Mouse (Mus musculus) limb, embryonic 15.5 days (tissue): Measurements from ENCODE around the gene Vmn1r151. TPM values are rescaled to one million over a fixed set of nuclear protein-coding genes. Genes with fewer than 3 reads are reported as not detected.
"Not testable (repeated sequence)": the region's sequence is repeated elsewhere in the genome, so short reads cannot be mapped to it uniquely, and the experiment has no call there.

ENCODE experiments used
- ATAC-seq: fragments of 200-750 bp; cut with Nextera tagmentation; 2 replicates; pipeline ENCODE4 v1.8.0; 2017; ENCODE audit warnings: low read depth, moderate TSS enrichment; ENCODE audit not compliant: insufficient number of reproducible peaks, low FRiP score, low TSS enrichment
- H3K27ac ChIP-seq: fragments of 300-500 bp; sonication (generic); 2 replicates; pipeline ENCODE4 v1.5.1; 2015; ENCODE audit warnings: moderate library complexity, mild to moderate bottlenecking, inconsistent platforms
- H3K27me3 ChIP-seq: fragments of 300-500 bp; sonication (generic); 2 replicates; pipeline ENCODE4 v1.6.1; 2015; ENCODE audit warnings: inconsistent platforms
- H3K36me3 ChIP-seq: fragments of 300-500 bp; sonication (generic); 2 replicates; pipeline ENCODE4 v1.6.1; 2015; ENCODE audit warnings: inconsistent platforms
- H3K4me1 ChIP-seq: fragments of 300-500 bp; sonication (generic); 2 replicates; pipeline ENCODE4 v1.6.1; 2015; ENCODE audit warnings: inconsistent platforms
- H3K4me2 ChIP-seq: fragments of 300-500 bp; sonication (generic); 2 replicates; pipeline ENCODE4 v1.6.1; 2015; ENCODE audit warnings: mild to moderate bottlenecking, inconsistent platforms
- H3K4me3 ChIP-seq: fragments of 300-500 bp; sonication (generic); 2 replicates; pipeline ENCODE4 v1.5.1; 2015; ENCODE audit warnings: mild to moderate bottlenecking, inconsistent platforms
- H3K9ac ChIP-seq: fragments of 300-500 bp; sonication (generic); 2 replicates; pipeline ENCODE4 v1.6.1; 2015; ENCODE audit warnings: inconsistent platforms
- H3K9me3 ChIP-seq: fragments of 300-500 bp; sonication (generic); 2 replicates; pipeline ENCODE4 v1.6.1; 2016; ENCODE audit warnings: inconsistent platforms
- WGBS: fragments of 180-500 bp; shearing (Covaris S2); methylation state at CpG from one replicate; pipeline ENCODE4 v1.1.7; 2015; 5-methylcytosine and 5-hydroxymethylcytosine counted together
- polyA plus RNA-seq: library from polyadenylated mRNA; unstranded; fragments of >200 nt; fragmentation: Nextera tagmentation; extraction: Ambion mirVana; gene quantifications from 2 replicates; pipeline ENCODE4 v1.2.1, GENCODE M21; 2015

The Vmn1r151 gene
- polyA plus RNA-seq = not detected in 2 replicates

- H3K4me1 ChIP-seq, H3K27ac ChIP-seq, H3K4me2 ChIP-seq, H3K9ac ChIP-seq, H3K9me3 ChIP-seq, H3K27me3 ChIP-seq, H3K36me3 ChIP-seq, H3K4me3 ChIP-seq, ATAC-seq: not testable (repeated sequence)
- WGBS = 53% methylated on average over 2 of the region's 3 CpGs
Observed at GRCm38 (mm10) chr7:22499578-22499977, at the start of gene Vmn1r151. Gene Vmn1r151, minus strand, starts transcription at chr7:22499678.

- WGBS = no CpG with 5 or more reads among the region's 1 CpGs
- H3K4me2 ChIP-seq, H3K36me3 ChIP-seq, H3K9me3 ChIP-seq, H3K4me1 ChIP-seq, H3K9ac ChIP-seq, H3K4me3 ChIP-seq, H3K27me3 ChIP-seq, H3K27ac ChIP-seq, ATAC-seq: not testable (repeated sequence)
Observed at GRCm38 (mm10) chr7:22534787-22535186, 35.3 kb upstream of the Vmn1r151 start, which contains the start of gene Gm8677. Gene Gm8677, minus strand, starts transcription at chr7:22534887.

GRCm38 (mm10) chr7:22522667-22523066 is 23.2 kb upstream of the Vmn1r151 start, which contains the start of gene Vmn1r152:
Gene Vmn1r152, plus strand, starts transcription at chr7:22522967.
- no CpG with 5 or more reads among the region's 3 CpGs for WGBS
- not testable (repeated sequence) for H3K4me1 ChIP-seq, H3K9me3 ChIP-seq, H3K36me3 ChIP-seq, H3K27ac ChIP-seq, H3K9ac ChIP-seq, H3K4me2 ChIP-seq, ATAC-seq, H3K27me3 ChIP-seq, H3K4me3 ChIP-seq

GRCm38 (mm10) chr7:22463975-22464374 is 35.5 kb downstream of the Vmn1r151 start, which contains the start of gene Gm10665:
Gene Gm10665, minus strand, starts transcription at chr7:22464075.
- H3K27me3 ChIP-seq, H3K4me3 ChIP-seq, H3K27ac ChIP-seq, H3K9me3 ChIP-seq, H3K4me1 ChIP-seq, H3K4me2 ChIP-seq, H3K9ac ChIP-seq, H3K36me3 ChIP-seq, ATAC-seq: not testable (repeated sequence)
- no CpG with 5 or more reads among the region's 5 CpGs for WGBS

Other genes starting within 250 kb of the Vmn1r151 start
- not detected in 2 replicates for gene Gm4187, start 170.0 kb downstream of the Vmn1r151 start, polyA plus RNA-seq
- not detected in 2 replicates for gene Gm8660, start 128.6 kb downstream of the Vmn1r151 start, polyA plus RNA-seq
- gene Vmn1r148, start 86.1 kb downstream of the Vmn1r151 start, polyA plus RNA-seq = not detected in 2 replicates
- gene Vmn1r149, start 61.4 kb downstream of the Vmn1r151 start, polyA plus RNA-seq = not detected in 2 replicates
- gene Gm10665, start 35.6 kb downstream of the Vmn1r151 start, polyA plus RNA-seq = not detected in 2 replicates
- gene Vmn1r152, start 23.3 kb upstream of the Vmn1r151 start, polyA plus RNA-seq = not detected in 2 replicates
- not detected in 2 replicates for gene Gm8677, start 35.2 kb upstream of the Vmn1r151 start, polyA plus RNA-seq
- not detected in 2 replicates for gene Gm4201, start 65.7 kb upstream of the Vmn1r151 start, polyA plus RNA-seq
- gene Gm4565, start 88.4 kb upstream of the Vmn1r151 start, polyA plus RNA-seq = not detected in 2 replicates
- gene Vmn1r155, start 158.3 kb upstream of the Vmn1r151 start, polyA plus RNA-seq = not detected in 2 replicates
- not detected in 2 replicates for gene Gm8693, start 192.6 kb upstream of the Vmn1r151 start, polyA plus RNA-seq
- gene Gm4567, start 220.0 kb upstream of the Vmn1r151 start, polyA plus RNA-seq = not detected in 2 replicates